Mouse (Mus musculus): ENCODE measurements around the gene Zfp850. TPM values are rescaled to one million over a fixed set of nuclear protein-coding genes. Genes with fewer than 3 reads are reported as not detected.
"Not testable (repeated sequence)": the region's sequence is repeated elsewhere in the genome, so short reads cannot be mapped to it uniquely, and the experiment has no call there.

The Zfp850 gene
- polyA plus RNA-seq, 1 experiment from 2014 or later = 2.6 TPM

GRCm38 (mm10) chr7:27941869-27942268, 72.0 kb downstream of the Zfp850 start:
- H3K9me3 ChIP-seq (replicated peaks; ENCODE audit: low read length); H3K9ac ChIP-seq (ENCODE audit: low read depth, low read length); H3K4me2 ChIP-seq (ENCODE audit: low read length); DNase-seq (ENCODE audit: low spot score); H3K4me1 ChIP-seq (replicated peaks; ENCODE audit: insufficient read depth, low read length); H3K36me3 ChIP-seq (ENCODE audit: insufficient read depth, low read length); H3K27ac ChIP-seq; ATAC-seq (replicated peaks; ENCODE audit: low FRiP score, low read depth); H3K27me3 ChIP-seq (ENCODE audit: insufficient read depth, low read length); H3K4me3 ChIP-seq (replicated peaks; ENCODE audit: low read depth, low read length): not testable (repeated sequence)
- TF ChIP-seq CTCF (IDR thresholded peaks at IDR 0.05; ENCODE audit: low read depth) = peak; percentile 32
- 45% methylated on average over 5 of the region's 7 CpGs for WGBS

Other genes with a start within 250 kb of the Zfp850 start
- gene Zfp626, start 206.9 kb downstream of the Zfp850 start, polyA plus RNA-seq (2015; fragmentation: Nextera tagmentation; extraction: Ambion mirVana) = 1.9 and 2.3 TPM in 2 replicates
- gene Zfp59, start 175.5 kb downstream of the Zfp850 start, polyA plus RNA-seq (2015; fragmentation: Nextera tagmentation; extraction: Ambion mirVana) = 6.0 and 6.4 TPM in 2 replicates
- gene Zfp607a, start 156.6 kb downstream of the Zfp850 start, polyA plus RNA-seq (2015; fragmentation: Nextera tagmentation; extraction: Ambion mirVana) = 2.2 and 2.4 TPM in 2 replicates
- 5.4 and 5.8 TPM in 2 replicates for gene Zfp974, start 84.7 kb downstream of the Zfp850 start, polyA plus RNA-seq (2015; fragmentation: Nextera tagmentation; extraction: Ambion mirVana)
- 9.4 and 11.7 TPM in 2 replicates for gene Zfp780b, start 34.9 kb downstream of the Zfp850 start, polyA plus RNA-seq (2015; fragmentation: Nextera tagmentation; extraction: Ambion mirVana)
- 229 and 245 TPM in 2 replicates for gene Psmc4, start 36.0 kb upstream of the Zfp850 start, polyA plus RNA-seq (2015; fragmentation: Nextera tagmentation; extraction: Ambion mirVana)
- gene Fcgbp, start 57.1 kb upstream of the Zfp850 start, polyA plus RNA-seq (2015; fragmentation: Nextera tagmentation; extraction: Ambion mirVana) = 0.92 and 0.96 TPM in 2 replicates
- 0.08 TPM in 2 replicates for gene 9530053A07Rik, start 115.4 kb upstream of the Zfp850 start, polyA plus RNA-seq (2015; fragmentation: Nextera tagmentation; extraction: Ambion mirVana)
- gene Fbl, start 155.6 kb upstream of the Zfp850 start, polyA plus RNA-seq (2015; fragmentation: Nextera tagmentation; extraction: Ambion mirVana) = 111 and 114 TPM in 2 replicates
- 13.1 and 15.0 TPM in 2 replicates for gene Dyrk1b, start 165.4 kb upstream of the Zfp850 start, polyA plus RNA-seq (2015; fragmentation: Nextera tagmentation; extraction: Ambion mirVana)